ENCODE assay signal across 15 mouse cellular contexts in genomic region chr11:98919009-98919408, GRCm38 (mm10). TPM values are rescaled to one million over a fixed set of nuclear protein-coding genes. Genes with fewer than 3 reads are reported as not detected.
DNase-seq lines count a peak whose midpoint lies in the region; ATAC-seq and TF ChIP-seq lines count a peak whose summit lies in the region.
"Had no signal": no experiment of that assay in that cellular context is flagged by ENCODE, and none has a peak within 500 bp of the region (broad histone marks: within the 10 kb centered on the region; RNA-seq: fewer than 3 reads in every experiment).

No protein-coding gene starts in this region.

- ATAC-seq in liver, postnatal 0 days, result no peak
- no peak for ATAC-seq in stomach, postnatal 0 days (ENCODE audit: low FRiP score, low TSS enrichment)
- ATAC-seq: forebrain, embryonic 13.5 days; hindbrain, embryonic 16.5 days; Patski had no signal

- no peak overlapping the region for H3K4me2 ChIP-seq in liver, postnatal 0 days (ENCODE audit: low read depth, low read length)
- no peak overlapping the region for H3K4me2 ChIP-seq in stomach, postnatal 0 days (replicated peaks; ENCODE audit: low read depth)
- H3K4me2 ChIP-seq: forebrain, embryonic 13.5 days; heart, embryonic 13.5 days; hindbrain, embryonic 12.5 days had no signal

- H3K9ac ChIP-seq in heart, adult 2 months (ENCODE audit: low read depth, low read length), result peak overlapping the region; percentile 27
- no peak overlapping the region for H3K9ac ChIP-seq in liver, postnatal 0 days (replicated peaks)
- H3K9ac ChIP-seq in stomach, postnatal 0 days (ENCODE audit: low read length), result no peak overlapping the region
- H3K9ac ChIP-seq: hindbrain, embryonic 12.5 days had no signal

- 76% methylated on average over 11 of the region's 11 CpGs for WGBS in heart, adult 2 months
- 93% methylated on average over 11 of the region's 11 CpGs for WGBS in liver, postnatal 0 days (ENCODE audit: insufficient replicate concordance)
- WGBS in stomach, postnatal 0 days, result 94% methylated on average over 11 of the region's 11 CpGs

- H3K4me1 ChIP-seq in heart, adult 2 months (ENCODE audit: control insufficient read depth, insufficient read depth, low read length), result peaks cover 20% of the 10 kb centered on the region
- peaks cover 42% of the 10 kb centered on the region for H3K4me1 ChIP-seq in bone marrow macrophage, adult 2 months (ENCODE audit: control insufficient read depth, insufficient read depth, low read length)
- H3K4me1 ChIP-seq in liver, postnatal 0 days (ENCODE audit: insufficient read depth), result peaks cover 12% of the 10 kb centered on the region
- H3K4me1 ChIP-seq in stomach, postnatal 0 days (replicated peaks; ENCODE audit: control insufficient read depth, insufficient read depth), result no peaks in the 10 kb centered on the region

- no peak for TF ChIP-seq EP300 in heart, adult 2 months (IDR thresholded peaks at IDR 0.05; ENCODE audit: insufficient read depth, low read depth, low read length)
- no peak for TF ChIP-seq EP300 in liver, postnatal 0 days (IDR thresholded peaks at IDR 0.05; ENCODE audit: low read depth)
- TF ChIP-seq EP300 in stomach, postnatal 0 days (optimal IDR thresholded peaks at IDR 0.05), result no peak

- no peak for TF ChIP-seq POLR2A in heart, adult 2 months (IDR thresholded peaks at IDR 0.05; ENCODE audit: insufficient read depth, low read depth, low read length)
- no peak for TF ChIP-seq POLR2A in bone marrow macrophage, adult 2 months (IDR thresholded peaks at IDR 0.05; ENCODE audit: borderline replicate concordance, low read depth, low read length)

- TF ChIP-seq CTCF in heart, adult 2 months (IDR thresholded peaks at IDR 0.05), result no peak
- TF ChIP-seq CTCF in bone marrow macrophage, adult 2 months (IDR thresholded peaks at IDR 0.05; ENCODE audit: low read depth, low read length), result no peak
- no peak for TF ChIP-seq CTCF in liver, postnatal 0 days (IDR thresholded peaks at IDR 0.05; ENCODE audit: low read depth)
- TF ChIP-seq CTCF in stomach, postnatal 0 days (IDR thresholded peaks at IDR 0.05; ENCODE audit: low read depth), result no peak
- TF ChIP-seq CTCF in layer of hippocampus, adult 2 months (conservative IDR thresholded peaks at IDR 0.05), result no peak

- no peaks in the 10 kb centered on the region for H3K9me3 ChIP-seq in liver, postnatal 0 days (ENCODE audit: low read length)
- H3K9me3 ChIP-seq in stomach, postnatal 0 days (ENCODE audit: control insufficient read depth, low read length), result no peaks in the 10 kb centered on the region
- H3K9me3 ChIP-seq: embryonic facial prominence, embryonic 10.5 days; forebrain, embryonic 13.5 days; heart, embryonic 13.5 days; hindbrain, embryonic 12.5 days had no signal

- intact Hi-C loops in heart, adult 2 months (cut with DNase I), result no loop called here

- no peak overlapping the region; the same call in 1 of the 2 replicates for H3K4me3 ChIP-seq in heart, adult 2 months
- peak overlapping the region; percentile 38 for H3K4me3 ChIP-seq in bone marrow macrophage, adult 2 months (ENCODE audit: insufficient read depth, low read length)
- no peak overlapping the region for H3K4me3 ChIP-seq in liver, postnatal 0 days (ENCODE audit: low read depth, low read length)
- no peak overlapping the region for H3K4me3 ChIP-seq in stomach, postnatal 0 days (ENCODE audit: low read depth, low read length)
- H3K4me3 ChIP-seq in layer of hippocampus, adult 2 months, result no peak overlapping the region
- H3K4me3 ChIP-seq: embryonic facial prominence, embryonic 10.5 days; forebrain, embryonic 13.5 days; heart, embryonic 13.5 days; hindbrain, embryonic 12.5 days had no signal

- no peaks in the 10 kb centered on the region for H3K36me3 ChIP-seq in heart, adult 2 months (ENCODE audit: control insufficient read depth, insufficient read depth, low read length)
- peaks cover 66% of the 10 kb centered on the region for H3K36me3 ChIP-seq in liver, postnatal 0 days (replicated peaks; ENCODE audit: insufficient read depth, low read length)
- H3K36me3 ChIP-seq in stomach, postnatal 0 days (ENCODE audit: control insufficient read depth, insufficient read depth, low read length), result no peaks in the 10 kb centered on the region; the same call in 1 of the 2 replicates

- H3K27ac ChIP-seq in heart, adult 2 months, result peak overlapping the region; percentile 51
- H3K27ac ChIP-seq in bone marrow macrophage, adult 2 months (ENCODE audit: insufficient read depth, low read depth, low read length), result peak overlapping the region; percentile 93
- 0 out of 2 replicates have a peak overlapping the region, but pooled peaks have one; percentile 31 for H3K27ac ChIP-seq in liver, postnatal 0 days (ENCODE audit: low read depth)
- peak overlapping the region; percentile 5; the same call in 1 of the 2 replicates for H3K27ac ChIP-seq in stomach, postnatal 0 days (replicated peaks)
- H3K27ac ChIP-seq in layer of hippocampus, adult 2 months, result no peak overlapping the region
- H3K27ac ChIP-seq: forebrain, embryonic 13.5 days had no signal

- no peak for DNase-seq in heart, adult 2 months
- DNase-seq in heart, adult 18-20 months, result no peak
- DNase-seq in liver, postnatal 0 days, result no peak
- no peak for DNase-seq in stomach, postnatal 0 days (ENCODE audit: low spot score)
- DNase-seq in layer of hippocampus, adult 2 months (ENCODE audit: low spot score in 2 of 2), result no peak
- DNase-seq: cerebellum, adult 2 months; cerebellum, postnatal 10 days had no signal

- no peaks in the 10 kb centered on the region for H3K27me3 ChIP-seq in heart, adult 2 months (ENCODE audit: control insufficient read depth, insufficient read depth, low read length)
- H3K27me3 ChIP-seq in liver, postnatal 0 days (ENCODE audit: insufficient read depth, low read length), result no peaks in the 10 kb centered on the region
- no peaks in the 10 kb centered on the region for H3K27me3 ChIP-seq in stomach, postnatal 0 days (ENCODE audit: control insufficient read depth, insufficient read depth, low read length)
- H3K27me3 ChIP-seq: CH12.LX; forebrain, embryonic 13.5 days; heart, embryonic 13.5 days; hindbrain, embryonic 12.5 days; Patski had no signal

- no peaks in the 10 kb centered on the region for H3K79me2 ChIP-seq in heart, adult 2 months (replicated peaks; ENCODE audit: control insufficient read depth, insufficient read depth, low read length)

RNA-seq across cellular contexts. Expression of gene Rara, which starts 8.6 kb away (rescaled TPM):
- 10 to 100 TPM; 10.1 to 12.8 TPM for total RNA-seq in heart, adult 2 months (2021)
- 7.1 and 10.9 TPM in 2 replicates for polyA plus RNA-seq in heart, adult 2 months (2012; rRNA removed)
- total RNA-seq in heart, adult 18-20 months (2021), result 10 to 100 TPM in 1 of 2 experiments, 1 to 10 TPM in 1; 8.7 to 10.1 TPM
- 24.0 and 25.9 TPM in 2 replicates for polyA plus RNA-seq in bone marrow macrophage, adult 2 months (2012; ENCODE audit: insufficient read depth, insufficient read length, missing spikeins)
- polyA plus RNA-seq in liver, postnatal 0 days (2015; fragmentation: Nextera tagmentation; extraction: Ambion mirVana), result 5.4 and 5.6 TPM in 2 replicates
- 20.1 and 25.9 TPM in 2 replicates for polyA plus RNA-seq in stomach, postnatal 0 days (2015; fragmentation: Nextera tagmentation; extraction: Ambion mirVana)
- total RNA-seq in layer of hippocampus, adult 2 months (2021), result 10 to 100 TPM; 15.4 to 19.0 TPM

RNA-seq across cellular contexts. Expression of gene Cdc6, which starts 11.4 kb away (rescaled TPM):
- under 1 TPM; 0.13 to 0.32 TPM for total RNA-seq in heart, adult 2 months (2021)
- 0.14 and 0.26 TPM in 2 replicates for polyA plus RNA-seq in heart, adult 2 months (2012; rRNA removed)
- total RNA-seq in heart, adult 18-20 months (2021), result under 1 TPM; 0.40 to 0.41 TPM
- 4.8 and 6.9 TPM in 2 replicates for polyA plus RNA-seq in bone marrow macrophage, adult 2 months (2012; ENCODE audit: insufficient read depth, insufficient read length, missing spikeins)
- polyA plus RNA-seq in liver, postnatal 0 days (2015; fragmentation: Nextera tagmentation; extraction: Ambion mirVana), result 19.1 and 22.3 TPM in 2 replicates
- 6.6 and 7.0 TPM in 2 replicates for polyA plus RNA-seq in stomach, postnatal 0 days (2015; fragmentation: Nextera tagmentation; extraction: Ambion mirVana)
- total RNA-seq in layer of hippocampus, adult 2 months (2021), result under 1 TPM; 0.52 to 0.64 TPM

RNA-seq across cellular contexts. Expression of gene Wipf2, which starts 55.6 kb away (rescaled TPM):
- total RNA-seq in heart, adult 2 months (2021), result 1 to 10 TPM; 9.1 to 9.6 TPM
- polyA plus RNA-seq in heart, adult 2 months (2012; rRNA removed), result 4.0 and 5.1 TPM in 2 replicates
- total RNA-seq in heart, adult 18-20 months (2021), result 10 to 100 TPM in 1 of 2 experiments, 1 to 10 TPM in 1; 7.3 to 10.1 TPM
- polyA plus RNA-seq in bone marrow macrophage, adult 2 months (2012; ENCODE audit: insufficient read depth, insufficient read length, missing spikeins), result 16.9 and 20.5 TPM in 2 replicates
- polyA plus RNA-seq in liver, postnatal 0 days (2015; fragmentation: Nextera tagmentation; extraction: Ambion mirVana), result 1.2 TPM in 2 replicates
- polyA plus RNA-seq in stomach, postnatal 0 days (2015; fragmentation: Nextera tagmentation; extraction: Ambion mirVana), result 4.9 and 5.3 TPM in 2 replicates
- total RNA-seq in layer of hippocampus, adult 2 months (2021), result 10 to 100 TPM; 68.6 to 70.9 TPM
